Mouse (Mus musculus) forebrain, postnatal 0 days (tissue): ENCODE data around the gene Ptchd1. TPM values are rescaled to one million over a fixed set of nuclear protein-coding genes. Genes with fewer than 3 reads are reported as not detected.

ENCODE experiments used
- ATAC-seq: fragments of 200-750 bp; cut with Nextera tagmentation; 2 replicates; pipeline ENCODE4 v1.8.0; 2017; ENCODE audit warnings: mild to moderate bottlenecking, moderate library complexity
- DNase-seq: peaks from one replicate; pipeline ENCODE4 v3.0.0-alpha.2; 2015
- H3K27ac ChIP-seq: fragments of 300-500 bp; sonication (generic); 2 replicates; pipeline ENCODE4 v1.5.1; 2014; ENCODE audit warnings: low read depth, mild to moderate bottlenecking, antibody characterized with exemption, low read length, moderate library complexity, mixed read lengths
- H3K27me3 ChIP-seq: fragments of 300-500 bp; sonication (generic); 2 replicates; pipeline ENCODE4 v1.6.1; 2014; ENCODE audit warnings: mild to moderate bottlenecking, low read length, mixed read lengths; ENCODE audit not compliant: insufficient read depth
- H3K36me3 ChIP-seq: fragments of 300-500 bp; sonication (generic); 2 replicates; pipeline ENCODE4 v1.6.1; 2014; ENCODE audit warnings: mild to moderate bottlenecking, moderate library complexity; ENCODE audit not compliant: insufficient read depth
- H3K4me1 ChIP-seq: fragments of 300-500 bp; sonication (generic); 2 replicates; pipeline ENCODE4 v1.6.1; 2014; ENCODE audit warnings: antibody characterized with exemption; ENCODE audit not compliant: insufficient read depth
- H3K4me2 ChIP-seq: fragments of 300-500 bp; sonication (generic); 2 replicates; pipeline ENCODE4 v1.6.1; 2014; ENCODE audit warnings: low read depth, mild to moderate bottlenecking, moderate library complexity
- H3K4me3 ChIP-seq: fragments of 300-500 bp; sonication (generic); 2 replicates; pipeline ENCODE4 v1.5.1; 2014; ENCODE audit warnings: low read depth, low read length, mixed read lengths
- H3K9ac ChIP-seq: fragments of 300-500 bp; sonication (generic); 2 replicates; pipeline ENCODE4 v1.6.1; 2014; ENCODE audit warnings: mild to moderate bottlenecking
- H3K9me3 ChIP-seq: fragments of 300-500 bp; sonication (generic); 2 replicates; pipeline ENCODE4 v1.6.1; 2016; ENCODE audit warnings: low read length
- CTCF ChIP-seq: sonication (generic); IDR thresholded peaks from 2 replicates; pipeline ENCODE4 v1.5.1; 2016; ENCODE audit warnings: antibody characterized with exemption, control low read depth, low read depth
- WGBS: fragments of 180-500 bp; shearing (Covaris S2); extraction: QIAGEN DNeasy Blood & Tissue Kit; methylation state at CpG from one replicate; pipeline ENCODE4 v1.1.7; 2014; 5-methylcytosine and 5-hydroxymethylcytosine counted together
- polyA plus RNA-seq: library from polyadenylated mRNA; unstranded; fragments of >200 nt; fragmentation: Nextera tagmentation; extraction: Ambion mirVana; gene quantifications from 2 replicates; pipeline ENCODE4 v1.2.1, GENCODE M21; 2015
- total RNA-seq: library from RNA; depleted of rRNA; stranded (reverse); fragments of >200 nt; gene quantifications from 2 replicates; pipeline ENCODE4 v1.2.3, GENCODE M21; 2014; rRNA removed

Ptchd1 gene
- 11.5 and 15.1 TPM in 2 replicates for total RNA-seq
- polyA plus RNA-seq, result 4.9 and 8.4 TPM in 2 replicates

GRCm38 (mm10) chrX:155623701-155624281 lies at the start of gene Ptchd1:
TSS of gene Ptchd1 (minus strand) at chrX:155623814.
- Histone ChIP-seq H3K27me3 (no peaks in the 10 kb centered on the region), H3K36me3 (no peaks in the 10 kb centered on the region), H3K9ac (peak within 1 kb of the TSS; percentile 53), H3K4me1 (no peaks in the 10 kb centered on the region), H3K4me3 (peak within 1 kb of the TSS; percentile 50), H3K9me3 (no peaks in the 10 kb centered on the region), H3K4me2 (peak within 1 kb of the TSS; percentile 59), H3K27ac (peak within 1 kb of the TSS; percentile 57)
- no peak for TF ChIP-seq CTCF
- peak; percentile 38 for DNase-seq
- peak; percentile 76 for ATAC-seq
- 22% methylated on average over 33 of the region's 34 CpGs for WGBS

GRCm38 (mm10) chrX:155657971-155658370 lies 34.4 kb upstream of the Ptchd1 start:
- no peaks in the 10 kb centered on the region for H3K9me3 ChIP-seq
- no peak for ATAC-seq
- TF ChIP-seq CTCF, result no peak
- no peak overlapping the region for H3K4me3 ChIP-seq
- no peak overlapping the region for H3K27ac ChIP-seq
- no peak overlapping the region for H3K9ac ChIP-seq
- H3K4me2 ChIP-seq, result no peak overlapping the region
- WGBS, result 80% methylated on average over 1 of the region's 1 CpGs
- no peak for DNase-seq
- no peaks in the 10 kb centered on the region for H3K4me1 ChIP-seq
- no peaks in the 10 kb centered on the region for H3K36me3 ChIP-seq
- H3K27me3 ChIP-seq, result no peaks in the 10 kb centered on the region

GRCm38 (mm10) chrX:155645975-155646374 lies 22.4 kb upstream of the Ptchd1 start:
- no peak overlapping the region for H3K4me3 ChIP-seq
- DNase-seq, result no peak
- H3K4me1 ChIP-seq, result no peaks in the 10 kb centered on the region
- no peak overlapping the region for H3K27ac ChIP-seq
- 88% methylated on average over 3 of the region's 3 CpGs for WGBS
- H3K36me3 ChIP-seq, result no peaks in the 10 kb centered on the region
- H3K27me3 ChIP-seq, result no peaks in the 10 kb centered on the region
- no peak overlapping the region for H3K4me2 ChIP-seq
- H3K9me3 ChIP-seq, result no peaks in the 10 kb centered on the region
- no peak overlapping the region for H3K9ac ChIP-seq
- no peak for TF ChIP-seq CTCF
- no peak for ATAC-seq

- Histone ChIP-seq H3K9ac (no peak overlapping the region), H3K27me3 (no peaks in the 10 kb centered on the region), H3K9me3 (no peaks in the 10 kb centered on the region), H3K36me3 (no peaks in the 10 kb centered on the region), H3K4me3 (no peak overlapping the region), H3K27ac (no peak overlapping the region), H3K4me2 (no peak overlapping the region), H3K4me1 (no peaks in the 10 kb centered on the region)
- 13% methylated on average over 1 of the region's 1 CpGs for WGBS
- DNase-seq (peak; percentile 29), ATAC-seq (no peak)
- TF ChIP-seq CTCF, result peak; percentile 70
These were observed 20.4 kb upstream of the Ptchd1 start for GRCm38 (mm10) chrX:155643975-155644374.

- Histone ChIP-seq H3K9ac (no peak overlapping the region), H3K27me3 (no peaks in the 10 kb centered on the region), H3K4me2 (peak overlapping the region; percentile 59), H3K27ac (no peak overlapping the region), H3K9me3 (no peaks in the 10 kb centered on the region), H3K4me3 (peak overlapping the region; percentile 20), H3K4me1 (no peaks in the 10 kb centered on the region), H3K36me3 (no peaks in the 10 kb centered on the region)
- no peak for TF ChIP-seq CTCF
- ATAC-seq, result no peak
- DNase-seq, result peak; percentile 12
- 18% methylated on average over 13 of the region's 13 CpGs for WGBS
These were observed 2.1 kb upstream of the Ptchd1 start for GRCm38 (mm10) chrX:155625671-155626196.

- H3K4me1 ChIP-seq, result no peaks in the 10 kb centered on the region
- 27% methylated on average over 15 of the region's 15 CpGs for WGBS
- no peak overlapping the region for H3K9ac ChIP-seq
- H3K4me2 ChIP-seq, result peak overlapping the region; percentile 59
- H3K27me3 ChIP-seq, result no peaks in the 10 kb centered on the region
- no peak for TF ChIP-seq CTCF
- no peaks in the 10 kb centered on the region for H3K36me3 ChIP-seq
- ATAC-seq (no peak), DNase-seq (no peak)
- H3K4me3 ChIP-seq, result peak overlapping the region; percentile 50
- no peaks in the 10 kb centered on the region for H3K9me3 ChIP-seq
- no peak overlapping the region for H3K27ac ChIP-seq
These were observed 1.3 kb upstream of the Ptchd1 start for GRCm38 (mm10) chrX:155624895-155625294.

- peak; percentile 54 for ATAC-seq
- Histone ChIP-seq H3K4me3 (peak within 1 kb of the TSS; percentile 50), H3K27me3 (no peaks in the 10 kb centered on the region), H3K4me2 (peak within 1 kb of the TSS; percentile 59), H3K36me3 (no peaks in the 10 kb centered on the region), H3K9ac (peak within 1 kb of the TSS; percentile 53), H3K9me3 (no peaks in the 10 kb centered on the region), H3K27ac (peak within 1 kb of the TSS; percentile 57), H3K4me1 (no peaks in the 10 kb centered on the region)
- WGBS, result 30% methylated on average over 19 of the region's 19 CpGs
- DNase-seq, result peak; percentile 54
- TF ChIP-seq CTCF, result peak; percentile 48
These were observed 777 bp upstream of the Ptchd1 start, which contains the start of gene Gm15155 for GRCm38 (mm10) chrX:155624341-155624841. TSS of gene Gm15155 (plus strand) at chrX:155624741.
